In the genomic region with DNA sequence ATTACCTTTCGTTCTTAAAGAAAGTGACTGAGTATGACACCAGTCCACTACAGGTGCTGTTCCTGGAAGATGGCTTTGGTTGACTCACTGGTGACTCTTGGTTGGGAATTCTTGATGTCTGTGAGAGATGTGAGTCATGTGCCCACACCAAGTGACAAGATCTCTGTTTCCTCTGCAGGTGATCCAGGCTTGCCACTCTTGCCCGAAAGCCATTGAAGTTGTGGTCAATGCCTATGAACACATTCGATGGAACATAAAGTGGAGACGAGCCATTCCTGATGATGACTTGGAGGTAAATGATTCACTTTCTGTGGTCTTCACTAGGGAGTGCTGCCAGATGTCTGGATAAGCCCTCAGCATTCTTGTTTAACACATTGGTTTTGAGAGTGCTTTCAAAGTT, we compare ENCODE assay signal across 22 mouse cellular contexts. TPM values are rescaled to one million over a fixed set of nuclear protein-coding genes. Genes with fewer than 3 reads are reported as not detected.
"Had no signal": no experiment of that assay in that cellular context is flagged by ENCODE, and none has a peak within 500 bp of the region (broad histone marks: within the 10 kb centered on the region; RNA-seq: fewer than 3 reads in every experiment).

No protein-coding gene starts in this region.

- ATAC-seq: hindbrain, postnatal 0 days; intestine, embryonic 16.5 days had no signal

- H3K27me3 ChIP-seq: heart, embryonic 12.5 days; hindbrain, embryonic 12.5 days; kidney, embryonic 15.5 days; limb, embryonic 12.5 days; liver, embryonic 13.5 days; liver, embryonic 15.5 days had no signal

- H3K4me2 ChIP-seq: heart, embryonic 12.5 days; hindbrain, embryonic 12.5 days; hindbrain, embryonic 14.5 days; kidney, embryonic 15.5 days; limb, embryonic 12.5 days; liver, embryonic 11.5 days; liver, embryonic 13.5 days; liver, embryonic 15.5 days had no signal

- H3K4me3 ChIP-seq: gastrocnemius, adult 2 months; heart, embryonic 10.5 days; heart, embryonic 12.5 days; hindbrain, embryonic 10.5 days; hindbrain, embryonic 12.5 days; kidney, embryonic 15.5 days; left cerebral cortex, adult 2 months; limb, embryonic 10.5 days; limb, embryonic 12.5 days; liver, embryonic 13.5 days; liver, embryonic 15.5 days had no signal

- DNase-seq: gastrocnemius, adult 2 months; gastrocnemius, postnatal 10 days; gastrocnemius, postnatal 25 days; heart, adult 18-20 months; heart, postnatal 10 days; heart, postnatal 4 days; liver; liver, embryonic 13.5 days had no signal

- H3K36me3 ChIP-seq: hindbrain, embryonic 10.5 days; hindbrain, embryonic 12.5 days; kidney, embryonic 15.5 days; liver, embryonic 13.5 days; liver, embryonic 15.5 days had no signal

RNA-seq across cellular contexts. Expression of gene Asb4, which starts 46.4 kb away (rescaled TPM):
- total RNA-seq: granulocyte monocyte progenitor cell, adult 5-6 weeks had no signal
